Mouse (Mus musculus): ENCODE results near the gene Mroh2a. TPM values are rescaled to one million over a fixed set of nuclear protein-coding genes. Genes with fewer than 3 reads are reported as not detected.

The Mroh2a gene
- total RNA-seq, 2 experiments from 2014 or later = 0.17 to 1.1 TPM

- no peak for ATAC-seq (replicated peaks; ENCODE audit: poor library complexity)
Observed at GRCm38 (mm10) chr1:88288056-88288788, 61.4 kb downstream of the Mroh2a start.

GRCm38 (mm10) chr1:88288789-88289127, 62.0 kb downstream of the Mroh2a start:
- no peak for ATAC-seq (replicated peaks; ENCODE audit: poor library complexity)

- no peak for ATAC-seq (replicated peaks; ENCODE audit: poor library complexity)
Observed at GRCm38 (mm10) chr1:88289152-88289551, 62.4 kb downstream of the Mroh2a start.

- ATAC-seq (replicated peaks; ENCODE audit: poor library complexity) = peak; percentile 62
Observed at GRCm38 (mm10) chr1:88289917-88290316, 63.1 kb downstream of the Mroh2a start.

GRCm38 (mm10) chr1:88290511-88290910, 63.7 kb downstream of the Mroh2a start:
- no peak for ATAC-seq (replicated peaks; ENCODE audit: poor library complexity)

GRCm38 (mm10) chr1:88291409-88292005, 64.7 kb downstream of the Mroh2a start:
- no peak for ATAC-seq (replicated peaks; ENCODE audit: poor library complexity)

- no peak for ATAC-seq (replicated peaks; ENCODE audit: poor library complexity)
Observed at GRCm38 (mm10) chr1:88292057-88292456, 65.3 kb downstream of the Mroh2a start.

GRCm38 (mm10) chr1:88294650-88295049, 67.9 kb downstream of the Mroh2a start:
- ATAC-seq (replicated peaks; ENCODE audit: poor library complexity) = no peak

GRCm38 (mm10) chr1:88296171-88296920, 69.6 kb downstream of the Mroh2a start:
- ATAC-seq (replicated peaks; ENCODE audit: poor library complexity) = no peak

- no peak for ATAC-seq (replicated peaks; ENCODE audit: poor library complexity)
Observed at GRCm38 (mm10) chr1:88297480-88298258, 70.9 kb downstream of the Mroh2a start.

GRCm38 (mm10) chr1:88298686-88299528, 72.1 kb downstream of the Mroh2a start:
- ATAC-seq (replicated peaks; ENCODE audit: poor library complexity) = no peak

- ATAC-seq (replicated peaks; ENCODE audit: poor library complexity) = no peak
Observed at GRCm38 (mm10) chr1:88299529-88299945, 72.8 kb downstream of the Mroh2a start.

- ATAC-seq (replicated peaks; ENCODE audit: poor library complexity) = no peak
Observed at GRCm38 (mm10) chr1:88300301-88301050, 73.7 kb downstream of the Mroh2a start.

- ATAC-seq (replicated peaks; ENCODE audit: poor library complexity) = peak; percentile 49
Observed at GRCm38 (mm10) chr1:88301121-88302014, 74.6 kb downstream of the Mroh2a start.

- no peak for ATAC-seq (replicated peaks; ENCODE audit: poor library complexity)
Observed at GRCm38 (mm10) chr1:88302057-88302740, 75.4 kb downstream of the Mroh2a start.

- ATAC-seq (replicated peaks; ENCODE audit: poor library complexity) = no peak
Observed at GRCm38 (mm10) chr1:88303762-88304161, 77.0 kb downstream of the Mroh2a start.

- no peak for ATAC-seq (replicated peaks; ENCODE audit: poor library complexity)
Observed at GRCm38 (mm10) chr1:88304261-88304985, 77.6 kb downstream of the Mroh2a start.

Data from megakaryocyte progenitor cell, adult 5-6 weeks (primary cell).